Mouse (Mus musculus) liver, embryonic 14.5 days (tissue): ENCODE results near the gene Themis3.

ENCODE experiments used
- CTCF ChIP-seq: IDR thresholded peaks from 2 replicates; pipeline ENCODE4 v1.5.1; 2016; ENCODE audit warnings: antibody characterized with exemption, low read depth, control low read depth
- EP300 ChIP-seq: IDR thresholded peaks from 2 replicates; pipeline ENCODE4 v1.6.1; 2016; ENCODE audit warnings: antibody characterized with exemption, low read depth

DNA sequence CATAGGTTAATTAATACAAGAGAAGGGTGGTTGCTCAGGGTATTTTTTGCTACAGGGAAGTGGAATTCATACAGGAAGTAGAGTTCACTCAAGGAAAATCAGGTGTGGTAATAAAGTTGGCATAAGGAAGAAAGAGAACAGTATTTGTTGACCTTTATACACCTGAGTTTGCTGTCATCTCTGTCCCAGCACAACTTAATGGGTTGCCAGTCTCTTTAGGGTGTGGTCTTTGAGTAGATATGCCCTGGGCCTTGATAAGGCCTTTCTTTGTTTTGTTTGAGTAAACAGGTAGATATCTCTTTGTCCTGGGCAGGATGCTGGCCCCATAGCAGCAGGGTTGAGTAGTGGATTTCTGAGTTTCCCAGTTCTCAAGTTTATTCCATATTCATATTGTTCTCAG, 15.6 kb upstream of the Themis3 start:
- no peak for TF ChIP-seq CTCF
- TF ChIP-seq EP300 = no peak
